Mouse (Mus musculus) megakaryocyte, embryonic 14.5 days (primary cell): ENCODE measurements at regions not wholly inside any gene's neighbourhood (a gene's known extent, or its start where the extent isn't known, plus 50 kb on each side); places are given as distances from the start of the nearest gene placed in this dataset.

ENCODE experiments used
- FLI1 ChIP-seq: IDR thresholded peaks from 2 replicates; pipeline ENCODE4 v1.6.1; 2012; ENCODE audit warnings: low read length, inconsistent platforms, mixed read lengths
- GATA1 ChIP-seq: IDR thresholded peaks from 3 replicates; pipeline ENCODE4 v1.6.1; 2012; ENCODE audit warnings: mixed read lengths, low read length, inconsistent platforms, borderline replicate concordance

DNA sequence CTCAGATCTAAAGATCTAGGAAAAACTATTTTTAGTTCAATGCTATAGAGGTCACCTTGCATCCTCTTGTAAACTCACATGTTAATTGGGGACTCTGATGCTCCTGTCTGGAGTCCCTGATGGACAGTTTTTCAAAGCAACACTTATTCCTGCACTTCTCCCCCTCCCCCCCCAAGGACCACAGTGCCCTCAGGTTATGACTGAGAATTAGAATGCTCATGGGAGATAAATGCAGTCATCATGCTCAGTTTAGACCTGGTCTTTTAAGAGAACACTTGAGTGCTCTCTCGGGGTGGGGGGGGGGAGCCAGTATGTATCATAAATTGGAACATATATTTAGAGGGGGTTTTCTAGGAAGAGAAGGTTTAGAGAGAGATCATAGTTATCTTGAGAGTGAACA, 58.0 kb upstream of the Ado start:
- TF ChIP-seq GATA1 = no peak
- no peak for TF ChIP-seq FLI1
